Mouse (Mus musculus): ENCODE measurements at regions not wholly inside any gene's neighbourhood (a gene's known extent, or its start where the extent isn't known, plus 50 kb on each side); places are given as distances from the start of the nearest gene placed in this dataset.

- TF ChIP-seq POLR2A (IDR thresholded peaks at IDR 0.05; ENCODE audit: insufficient read length, low read depth) (no peak), USF1 (IDR thresholded peaks at IDR 0.05; ENCODE audit: low read depth) (no peak), MAX (IDR thresholded peaks at IDR 0.05; ENCODE audit: low read depth) (no peak), POLR2AphosphoS2 (IDR thresholded peaks at IDR 0.05; ENCODE audit: insufficient read length, low read depth) (no peak), MYOG (IDR thresholded peaks at IDR 0.05; ENCODE audit: control insufficient read depth in 1 of 3, insufficient read depth in 1 of 3, insufficient read length in 2 of 3, low read depth in 2 of 3) (no peak), E2F4 (IDR thresholded peaks at IDR 0.05; ENCODE audit: insufficient read depth) (no peak), TCF12 (IDR thresholded peaks at IDR 0.05; ENCODE audit: insufficient read depth, poor library complexity, severe bottlenecking) (no peak), MYOD1 (IDR thresholded peaks at IDR 0.05; ENCODE audit: control insufficient read depth in 1 of 3, insufficient read length in 2 of 3, low read depth in 2 of 3) (no peak), CEBPB (IDR thresholded peaks at IDR 0.05; ENCODE audit: insufficient read depth, poor library complexity, severe bottlenecking) (no peak)
Observed at GRCm38 (mm10) chr10:70733956-70734355, 78.2 kb upstream of the Phyhipl start.
